Mouse (Mus musculus): ENCODE data around the gene Olfr16. TPM values are rescaled to one million over a fixed set of nuclear protein-coding genes. Genes with fewer than 3 reads are reported as not detected.

Olfr16 gene
- polyA plus RNA-seq (2012; rRNA removed): not detected in 2 replicates

- DNase-seq (ENCODE audit: extremely low spot score in 1 of 2, low spot score in 1 of 2): no peak
Measured at GRCm38 (mm10) chr1:172950160-172950559, at the start of gene Olfr16. Olfr16 (plus strand) TSS chr1:172950409.

GRCm38 (mm10) chr1:172903313-172903712 lies 46.9 kb upstream of the Olfr16 start:
- DNase-seq (ENCODE audit: extremely low spot score in 1 of 2, low spot score in 1 of 2): no peak

GRCm38 (mm10) chr1:172917115-172917514 lies 33.1 kb upstream of the Olfr16 start:
- no peak for DNase-seq (ENCODE audit: extremely low spot score in 1 of 2, low spot score in 1 of 2)

GRCm38 (mm10) chr1:172918450-172918849 lies 31.8 kb upstream of the Olfr16 start:
- DNase-seq (ENCODE audit: extremely low spot score in 1 of 2, low spot score in 1 of 2): peak in 1 of 2 experiments; percentile 12

- no peak for DNase-seq (ENCODE audit: extremely low spot score in 1 of 2, low spot score in 1 of 2)
Measured at GRCm38 (mm10) chr1:172932197-172932596, 18.0 kb upstream of the Olfr16 start.

GRCm38 (mm10) chr1:172951171-172951720 lies 1.0 kb downstream of the Olfr16 start:
- no peak for DNase-seq (ENCODE audit: extremely low spot score in 1 of 2, low spot score in 1 of 2)

GRCm38 (mm10) chr1:172955376-172955775 lies 5.2 kb downstream of the Olfr16 start:
- no peak for DNase-seq (ENCODE audit: extremely low spot score in 1 of 2, low spot score in 1 of 2)

- DNase-seq (ENCODE audit: extremely low spot score in 1 of 2, low spot score in 1 of 2): peak; percentile 23 to 62
Measured at GRCm38 (mm10) chr1:172960452-172960851, 10.2 kb downstream of the Olfr16 start.

- DNase-seq (ENCODE audit: extremely low spot score in 1 of 2, low spot score in 1 of 2): no peak
Measured at GRCm38 (mm10) chr1:172989794-172990634, 39.8 kb downstream of the Olfr16 start.

GRCm38 (mm10) chr1:172990635-172991009 lies 40.4 kb downstream of the Olfr16 start:
- DNase-seq (ENCODE audit: extremely low spot score in 1 of 2, low spot score in 1 of 2): no peak

Other genes starting within 250 kb of the Olfr16 start
- gene Apcs, start 55.4 kb upstream of the Olfr16 start, polyA plus RNA-seq (2012; rRNA removed): not detected in 2 replicates
- not detected in 2 replicates for gene Olfr1408, start 187.0 kb downstream of the Olfr16 start, polyA plus RNA-seq (2012; rRNA removed)
- not detected in 2 replicates for gene Olfr1406, start 240.2 kb downstream of the Olfr16 start, polyA plus RNA-seq (2012; rRNA removed)
- gene Olfr218, start 247.4 kb downstream of the Olfr16 start, polyA plus RNA-seq (2012; rRNA removed): not detected in 2 replicates